Mouse (Mus musculus): ENCODE data around the gene Dnaaf1.

- TF ChIP-seq CTCF (IDR thresholded peaks at IDR 0.05; ENCODE audit: low read depth, low read length), result no peak
- TF ChIP-seq POLR2A (IDR thresholded peaks at IDR 0.05; ENCODE audit: insufficient read depth, low read length), result no peak
- TF ChIP-seq EP300 (IDR thresholded peaks at IDR 0.05; ENCODE audit: insufficient read depth, low read depth, low read length), result no peak
These were observed 46.3 kb upstream of the Dnaaf1 start for GRCm38 (mm10) chr8:119528762-119529161.

Data from ES-Bruce4 (cell line).